Mouse (Mus musculus) right cerebral cortex, postnatal 25 days (tissue): ENCODE results near the gene Phf3.
"Not testable (repeated sequence)": the region's sequence is repeated elsewhere in the genome, so short reads cannot be mapped to it uniquely, and the experiment has no call there.

Experiments
- DNase-seq: peaks from one replicate; pipeline ENCODE4 v3.0.0; 2022

The Phf3 gene

GRCm38 (mm10) chr1:30873541-30874260 is at the start of gene Phf3:
Gene Phf3, minus strand, starts transcription at chr1:30873921.
- peak; percentile 89 for DNase-seq

GRCm38 (mm10) chr1:30922237-30922636 is 48.5 kb upstream of the Phf3 start:
- DNase-seq, result no peak

DNA sequence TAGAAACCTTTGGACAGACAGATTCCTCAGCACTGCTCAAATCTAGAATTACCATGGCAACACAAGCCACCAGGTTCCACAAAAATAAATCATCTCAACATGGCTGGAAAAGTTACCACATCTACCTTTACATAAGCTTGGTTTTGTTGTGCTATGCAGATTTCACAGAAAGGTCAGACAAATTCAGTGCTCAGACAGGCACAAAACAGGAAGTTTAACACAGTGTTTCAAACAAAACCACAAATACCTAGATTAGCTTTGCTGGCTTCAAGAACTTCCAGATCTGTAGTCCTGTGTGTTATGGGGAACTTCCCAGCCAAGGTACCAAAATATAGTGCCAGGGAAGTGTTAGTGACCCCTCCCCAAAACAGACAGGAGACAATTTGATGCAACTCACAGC is 47.5 kb upstream of the Phf3 start:
- DNase-seq, result no peak

- DNase-seq, result no peak
Measured at GRCm38 (mm10) chr1:30920620-30921177, 47.0 kb upstream of the Phf3 start.

- no peak for DNase-seq
Measured at GRCm38 (mm10) chr1:30910172-30910571, 36.5 kb upstream of the Phf3 start.

GRCm38 (mm10) chr1:30908797-30909196 is 35.1 kb upstream of the Phf3 start:
- DNase-seq, result no peak

- no peak for DNase-seq
Measured at GRCm38 (mm10) chr1:30903480-30904218, 29.9 kb upstream of the Phf3 start.

DNA sequence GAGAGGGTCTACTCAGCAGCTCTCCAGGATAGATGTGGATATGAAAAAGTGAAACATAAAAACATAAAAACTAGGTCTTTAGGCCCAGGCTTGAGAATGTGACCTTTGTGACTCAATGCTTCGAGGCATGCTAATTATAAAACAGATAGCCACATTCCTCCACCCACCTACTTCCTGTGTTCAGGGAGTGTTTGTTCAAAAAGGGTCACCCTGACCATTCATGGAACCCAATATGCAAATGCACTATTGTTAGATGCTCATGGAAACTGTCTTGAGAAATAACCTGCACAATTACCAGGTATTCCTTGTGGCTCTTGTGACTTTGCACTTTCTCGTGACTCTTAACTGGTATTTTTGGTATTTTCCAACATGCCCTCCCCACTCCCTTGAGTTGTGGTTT is 25.0 kb upstream of the Phf3 start:
- DNase-seq, result no peak

DNA sequence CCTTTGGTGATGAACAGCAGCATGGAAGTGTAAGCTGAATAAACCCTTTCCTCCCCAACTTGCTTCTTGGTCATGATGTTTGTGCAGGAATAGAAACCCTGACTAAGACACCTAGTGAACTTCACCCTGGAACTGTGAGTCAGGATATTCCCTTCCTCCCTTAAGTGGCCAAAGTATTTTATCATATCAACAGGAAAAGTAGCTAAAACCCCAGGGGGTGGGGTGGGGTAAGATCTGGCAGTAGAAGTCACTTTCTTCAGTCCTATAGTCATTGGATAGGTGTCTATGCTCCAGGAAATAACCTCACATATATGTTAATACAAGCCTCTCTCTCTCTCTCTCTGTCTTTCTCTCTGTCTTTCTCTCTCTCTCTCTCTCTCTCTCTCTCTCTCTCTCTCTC is 21.6 kb upstream of the Phf3 start:
- DNase-seq, result not testable (repeated sequence)

DNA sequence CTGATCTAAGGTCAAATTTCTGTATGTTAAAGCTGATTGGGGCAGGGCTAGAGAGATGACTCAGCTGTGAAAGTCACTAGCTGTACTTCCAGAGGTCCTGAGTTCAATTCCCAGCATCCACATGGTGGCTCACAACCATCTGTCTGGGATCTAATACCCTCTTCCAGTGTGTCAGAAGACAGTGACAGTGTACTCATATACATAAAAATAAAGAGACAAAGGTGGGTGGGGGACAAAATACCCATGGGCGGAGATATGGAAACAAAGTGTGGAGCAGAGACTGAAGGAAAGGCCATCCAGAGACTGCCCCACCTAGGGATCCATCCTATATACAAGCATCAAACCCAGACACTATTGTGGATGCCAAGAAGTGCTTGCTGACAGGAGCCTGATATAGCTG is 10.1 kb upstream of the Phf3 start:
- DNase-seq, result not testable (repeated sequence)

DNA sequence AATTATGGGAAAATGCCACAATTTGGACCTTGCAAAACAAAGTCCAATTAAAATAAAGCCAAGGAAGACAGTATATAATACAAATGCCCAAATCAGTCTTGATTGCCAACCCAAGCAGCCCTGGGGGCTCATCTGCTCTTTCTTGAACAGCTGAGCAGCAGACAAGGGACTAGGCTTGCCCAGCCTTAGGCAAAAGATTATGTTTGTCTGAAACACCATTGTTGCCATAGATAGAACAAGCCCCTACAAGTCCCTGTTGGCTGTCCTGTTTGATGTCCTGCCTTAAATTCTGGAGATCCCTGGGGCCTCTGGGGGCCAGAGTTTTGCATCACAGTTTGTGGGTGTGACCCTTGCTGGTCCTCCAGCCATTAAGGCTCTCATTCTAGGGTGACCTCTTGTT is 2.0 kb upstream of the Phf3 start:
- no peak for DNase-seq

GRCm38 (mm10) chr1:30874261-30875131 is 775 bp upstream of the Phf3 start:
- no peak for DNase-seq

GRCm38 (mm10) chr1:30872836-30873540 is 733 bp downstream of the Phf3 start:
- no peak for DNase-seq

GRCm38 (mm10) chr1:30867786-30868185 is 5.9 kb downstream of the Phf3 start:
- no peak for DNase-seq

DNA sequence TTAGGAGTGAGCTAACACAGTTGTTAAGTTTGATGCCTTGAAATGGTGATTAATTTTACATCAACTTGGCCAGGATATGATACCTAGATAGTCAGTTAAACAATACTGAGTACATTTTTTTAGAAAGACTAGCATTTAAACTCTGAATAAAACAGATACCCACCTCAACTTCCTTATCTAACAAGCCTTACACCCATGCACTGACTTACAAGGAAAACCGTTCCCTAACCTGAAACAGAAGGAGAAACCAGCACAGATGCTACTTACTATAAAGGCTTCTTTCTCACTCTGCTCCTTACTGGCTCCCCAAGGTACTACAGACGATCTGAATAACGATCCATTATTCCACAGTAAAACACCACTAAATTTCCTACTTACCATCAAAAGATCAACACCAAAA is 21.2 kb downstream of the Phf3 start:
- DNase-seq, result no peak

- no peak for DNase-seq
Measured at GRCm38 (mm10) chr1:30851920-30852319, 21.8 kb downstream of the Phf3 start.

GRCm38 (mm10) chr1:30850906-30851305 is 22.8 kb downstream of the Phf3 start:
- DNase-seq, result no peak

DNA sequence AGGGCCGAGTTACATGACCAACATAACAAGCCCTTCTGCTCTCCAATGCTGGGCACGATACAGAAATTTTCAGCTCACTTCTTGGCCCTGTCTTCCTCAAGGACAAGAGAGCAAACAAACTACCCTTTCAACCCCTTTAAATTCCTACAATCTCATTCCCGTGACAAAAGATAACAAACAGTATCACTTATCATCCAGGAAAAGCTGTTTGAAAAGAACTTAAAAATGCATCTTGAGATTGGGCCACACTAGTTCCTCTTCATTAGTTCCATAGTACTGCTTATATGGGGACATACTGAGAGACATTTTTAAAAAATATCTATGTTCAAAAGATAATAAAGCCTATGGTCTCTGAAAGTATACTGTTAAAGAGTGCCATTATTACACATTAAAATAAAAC is 23.8 kb downstream of the Phf3 start:
- DNase-seq, result no peak

DNA sequence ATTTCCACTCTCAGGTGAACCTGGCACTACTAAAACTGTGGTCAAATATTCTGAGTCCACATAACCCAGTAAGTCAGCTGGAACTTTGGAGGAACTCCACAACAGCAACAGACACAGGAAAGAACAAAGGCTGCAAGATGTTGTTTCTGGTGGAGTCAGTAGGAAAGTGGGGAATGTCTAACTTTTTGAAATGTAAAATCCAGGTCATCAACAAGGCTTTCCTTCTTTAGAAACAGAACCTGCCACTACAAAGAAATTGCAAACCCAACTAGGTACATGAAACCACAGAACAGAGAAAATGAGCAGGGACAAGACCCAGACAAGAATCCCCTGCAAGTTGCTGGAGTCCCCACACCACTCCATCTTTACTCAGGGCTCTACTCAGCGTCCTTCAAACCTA is 26.0 kb downstream of the Phf3 start:
- no peak for DNase-seq

GRCm38 (mm10) chr1:30839662-30840061 is 34.1 kb downstream of the Phf3 start:
- DNase-seq, result no peak

GRCm38 (mm10) chr1:30835512-30835911 is 38.2 kb downstream of the Phf3 start:
- no peak for DNase-seq

DNA sequence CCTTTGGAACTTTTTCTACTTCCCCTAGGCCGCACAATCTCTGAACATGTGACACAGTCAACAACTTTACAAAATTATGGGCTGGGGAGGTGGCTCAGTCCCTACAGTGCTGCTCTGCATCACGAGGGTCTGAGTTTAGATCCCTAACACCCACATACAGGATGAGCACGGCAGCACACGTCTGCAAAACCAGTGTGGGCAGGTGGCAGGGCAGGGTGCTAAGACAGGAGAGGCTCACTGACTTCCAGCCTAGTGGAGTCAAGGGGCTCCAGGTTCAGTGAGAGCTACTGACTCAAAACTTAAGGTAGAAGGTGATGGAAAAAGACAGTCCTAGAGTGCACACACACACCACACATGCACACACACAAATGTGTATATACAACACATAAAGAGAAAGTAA is 40.9 kb downstream of the Phf3 start:
- no peak for DNase-seq

DNA sequence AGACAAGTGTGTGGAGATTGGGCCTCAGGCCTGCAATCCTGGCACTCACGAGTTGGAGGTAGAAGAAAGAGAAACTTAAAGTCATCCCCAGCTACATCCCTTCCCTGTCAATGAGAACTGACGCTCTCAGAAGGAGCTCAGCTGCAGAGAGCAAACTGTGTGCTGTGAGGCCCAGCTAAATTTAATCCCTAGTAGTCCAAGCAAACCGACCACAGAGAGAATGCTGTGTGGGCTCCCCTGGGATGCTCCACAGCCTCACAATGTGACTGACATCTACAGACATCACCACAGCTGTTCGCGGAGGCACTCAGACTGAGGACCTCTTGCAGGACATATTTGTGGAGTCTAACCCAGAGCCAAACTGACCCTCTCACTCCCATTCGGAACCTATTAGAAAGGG is 54.3 kb downstream of the Phf3 start:
- DNase-seq, result no peak
